ENCODE assay signal across 23 mouse cellular contexts in the genomic region with DNA sequence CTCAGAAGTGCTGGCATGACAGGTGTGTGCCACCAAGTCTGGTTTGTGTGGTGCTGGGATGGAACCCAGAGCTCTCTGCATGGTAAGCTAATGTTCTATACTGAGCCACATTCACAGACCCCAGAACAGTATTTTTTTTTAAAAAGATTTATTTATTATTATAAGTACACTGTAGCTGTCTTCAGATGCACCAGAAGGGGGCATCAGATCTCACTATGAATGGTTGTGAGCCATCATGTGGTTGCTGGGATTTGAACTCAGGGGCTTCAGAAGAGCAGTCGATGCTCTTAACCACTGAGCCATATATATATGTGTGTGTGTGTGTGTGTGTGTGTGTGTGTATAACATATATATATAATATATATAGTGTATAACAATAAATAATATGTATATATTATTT. TPM values are rescaled to one million over a fixed set of nuclear protein-coding genes. Genes with fewer than 3 reads are reported as not detected.
A peak's percentile ranks its signal among the peaks of the same experiment; 100 is the strongest.
DNase-seq lines count a peak whose midpoint lies in the region; ATAC-seq and TF ChIP-seq lines count a peak whose summit lies in the region.
"Had no signal": no experiment of that assay in that cellular context is flagged by ENCODE, and none has a peak within 500 bp of the region (broad histone marks: within the 10 kb centered on the region; RNA-seq: fewer than 3 reads in every experiment).

No protein-coding gene starts in this region.

- no peak overlapping the region for H3K4me3 ChIP-seq in embryonic facial prominence, embryonic 11.5 days (ENCODE audit: low read depth, low read length)
- no peak overlapping the region for H3K4me3 ChIP-seq in embryonic facial prominence, embryonic 10.5 days
- H3K4me3 ChIP-seq in liver, adult 2 months (ENCODE audit: insufficient read depth, low read depth, low read length) = no peak overlapping the region
- H3K4me3 ChIP-seq in E14TG2a.4 (replicated peaks; ENCODE audit: low read length) = no peak overlapping the region
- H3K4me3 ChIP-seq: hindbrain, embryonic 12.5 days; neural tube, embryonic 15.5 days had no signal

- H3K9ac ChIP-seq in embryonic facial prominence, embryonic 11.5 days (replicated peaks; ENCODE audit: low read length) = no peak overlapping the region
- no peak overlapping the region for H3K9ac ChIP-seq in liver, adult 2 months (ENCODE audit: low read depth, low read length)
- H3K9ac ChIP-seq: embryonic facial prominence, embryonic 15.5 days; heart, embryonic 15.5 days; hindbrain, embryonic 12.5 days; limb, embryonic 13.5 days; lung, embryonic 15.5 days; neural tube, embryonic 15.5 days had no signal

- H3K9me3 ChIP-seq in embryonic facial prominence, embryonic 11.5 days (replicated peaks; ENCODE audit: control insufficient read depth, low read length) = no peaks in the 10 kb centered on the region
- H3K9me3 ChIP-seq in embryonic facial prominence, embryonic 10.5 days = no peaks in the 10 kb centered on the region
- H3K9me3 ChIP-seq in E14TG2a.4 (ENCODE audit: low read length) = no peaks in the 10 kb centered on the region
- H3K9me3 ChIP-seq: embryonic facial prominence, embryonic 15.5 days; heart, embryonic 15.5 days; hindbrain, embryonic 12.5 days; limb, embryonic 13.5 days; lung, embryonic 15.5 days; neural tube, embryonic 15.5 days had no signal

- H3K4me1 ChIP-seq in embryonic facial prominence, embryonic 11.5 days (ENCODE audit: control insufficient read depth, insufficient read depth, low read length) = no peaks in the 10 kb centered on the region
- H3K4me1 ChIP-seq in embryonic facial prominence, embryonic 10.5 days = peaks cover 9% of the 10 kb centered on the region
- peaks cover 27% of the 10 kb centered on the region for H3K4me1 ChIP-seq in liver, adult 2 months (ENCODE audit: control insufficient read depth, insufficient read depth, low read length)
- H3K4me1 ChIP-seq in E14TG2a.4 (replicated peaks; ENCODE audit: low read depth, low read length) = peaks cover 19% of the 10 kb centered on the region

- no peaks in the 10 kb centered on the region for H3K36me3 ChIP-seq in embryonic facial prominence, embryonic 11.5 days (replicated peaks; ENCODE audit: control insufficient read depth, insufficient read depth, low read depth, low read length)
- H3K36me3 ChIP-seq in embryonic facial prominence, embryonic 10.5 days (replicated peaks) = no peaks in the 10 kb centered on the region
- 0 out of 2 replicates have a peak, but pooled peaks cover 2% of the 10 kb centered on the region for H3K36me3 ChIP-seq in liver, adult 2 months (ENCODE audit: control insufficient read depth, insufficient read depth, low read length)
- no peaks in the 10 kb centered on the region for H3K36me3 ChIP-seq in E14TG2a.4 (ENCODE audit: insufficient read depth, low read length)
- H3K36me3 ChIP-seq: embryonic facial prominence, embryonic 15.5 days; heart, embryonic 15.5 days; hindbrain, embryonic 12.5 days; limb, embryonic 13.5 days; lung, embryonic 15.5 days; neural tube, embryonic 15.5 days had no signal

- no peak for TF ChIP-seq POLR2A in liver, adult 2 months (IDR thresholded peaks at IDR 0.05; ENCODE audit: extremely low read depth, insufficient read depth, low read length)

- no peak for ATAC-seq in embryonic facial prominence, embryonic 11.5 days (replicated peaks; ENCODE audit: insufficient number of reproducible peaks, low FRiP score, low TSS enrichment, low read depth)

- H3K4me2 ChIP-seq in embryonic facial prominence, embryonic 11.5 days (ENCODE audit: low read depth, low read length) = no peak overlapping the region

- H3K27ac ChIP-seq in embryonic facial prominence, embryonic 11.5 days (replicated peaks; ENCODE audit: low read depth, low read length) = no peak overlapping the region
- H3K27ac ChIP-seq in embryonic facial prominence, embryonic 10.5 days (replicated peaks) = no peak overlapping the region
- peak overlapping the region; percentile 98 for H3K27ac ChIP-seq in liver, adult 2 months (replicated peaks; ENCODE audit: insufficient read depth, low read depth, low read length)
- H3K27ac ChIP-seq: embryonic facial prominence, embryonic 15.5 days; heart, embryonic 15.5 days; limb, embryonic 13.5 days; lung, embryonic 15.5 days had no signal

- 86% methylated on average over 1 of the region's 1 CpGs for WGBS in embryonic facial prominence, embryonic 11.5 days
- 89% methylated on average over 1 of the region's 1 CpGs for WGBS in embryonic facial prominence, embryonic 10.5 days
- WGBS in liver, adult 2 months = 93% methylated on average over 1 of the region's 1 CpGs

- peak; percentile 15 for DNase-seq in embryonic facial prominence, embryonic 11.5 days (ENCODE audit: low spot score)
- no peak for DNase-seq in embryonic facial prominence, embryonic 10.5 days (ENCODE audit: low spot score)
- no peak for DNase-seq in liver, adult 2 months (ENCODE audit: extremely low read depth, low read depth, low spot score)
- no peak for DNase-seq in liver
- DNase-seq in naive thymus-derived CD4-positive, alpha-beta T cell, adult 2 months (ENCODE audit: low read depth) = peak; percentile 29
- DNase-seq in adrenal gland, adult 18-20 months (ENCODE audit: low spot score in 2 of 2) = no peak
- DNase-seq in gastrocnemius, postnatal 25 days = no peak
- DNase-seq: cerebellum, adult 18-20 months; kidney, adult 2 months; kidney, postnatal 4 days; layer of hippocampus, postnatal 36 days; retina, postnatal 1 day; thymus, postnatal 14 days had no signal

- peaks cover 4% of the 10 kb centered on the region; the same call in 1 of the 2 replicates for H3K79me2 ChIP-seq in liver, adult 2 months (ENCODE audit: control insufficient read depth, insufficient read depth, low read length)

- TF ChIP-seq CTCF in liver, adult 2 months (IDR thresholded peaks at IDR 0.05; ENCODE audit: low read depth, low read length) = no peak
- 0 out of 2 replicates have a peak, but pooled peaks have one; percentile 10 for TF ChIP-seq CTCF in E14TG2a.4 (conservative IDR thresholded peaks at IDR 0.05; ENCODE audit: low read length)

- H3K27me3 ChIP-seq in embryonic facial prominence, embryonic 11.5 days (ENCODE audit: control insufficient read depth, insufficient read depth, low read length) = no peaks in the 10 kb centered on the region
- no peaks in the 10 kb centered on the region for H3K27me3 ChIP-seq in embryonic facial prominence, embryonic 10.5 days (replicated peaks; ENCODE audit: low read depth, poor library complexity, severe bottlenecking)
- no peaks in the 10 kb centered on the region for H3K27me3 ChIP-seq in liver, adult 2 months (ENCODE audit: control insufficient read depth, insufficient read depth, low read length)
- H3K27me3 ChIP-seq in E14TG2a.4 (ENCODE audit: insufficient read depth, low read length) = no peaks in the 10 kb centered on the region
- H3K27me3 ChIP-seq: embryonic facial prominence, embryonic 15.5 days; heart, embryonic 15.5 days; hindbrain, embryonic 12.5 days; limb, embryonic 13.5 days; lung, embryonic 15.5 days; neural tube, embryonic 15.5 days had no signal

RNA-seq across cellular contexts. Expression of gene Pex11g, which starts 1.4 kb away (rescaled TPM):
- 2.1 TPM in 2 replicates for polyA plus RNA-seq in embryonic facial prominence, embryonic 11.5 days (2014; fragmentation: Nextera tagmentation; extraction: Ambion mirVana)
- 4.1 and 4.8 TPM in 2 replicates for polyA plus RNA-seq in embryonic facial prominence, embryonic 10.5 days (2016; fragmentation: Nextera tagmentation; extraction: Ambion mirVana)
- 23.0 and 27.8 TPM in 2 replicates for total RNA-seq in liver, adult 2 months (2014; rRNA removed)
- polyA plus RNA-seq in liver, adult 2 months (2012; rRNA removed) = 51.2 and 52.4 TPM in 2 replicates
- total RNA-seq in adrenal gland, adult 18-20 months (2021) = 1 to 10 TPM; 5.9 to 9.8 TPM
- 1 to 10 TPM; 2.5 to 3.1 TPM for total RNA-seq in gastrocnemius, postnatal 25 days (2021)

RNA-seq across cellular contexts. Expression of gene Tex45, which starts 1.8 kb away (rescaled TPM):
- polyA plus RNA-seq in embryonic facial prominence, embryonic 11.5 days (2014; fragmentation: Nextera tagmentation; extraction: Ambion mirVana) = 0.14 TPM in 1 of 2 replicates, not detected in the other
- polyA plus RNA-seq in embryonic facial prominence, embryonic 10.5 days (2016; fragmentation: Nextera tagmentation; extraction: Ambion mirVana) = 0.10 TPM in 1 of 2 replicates, not detected in the other
- total RNA-seq in liver, adult 2 months (2014; rRNA removed) = 0.07 TPM in 1 of 2 replicates, not detected in the other
- 0.28 TPM in 1 of 2 replicates, not detected in the other for polyA plus RNA-seq in liver, adult 2 months (2012; rRNA removed)
- total RNA-seq in adrenal gland, adult 18-20 months (2021) = not detected
- total RNA-seq in gastrocnemius, postnatal 25 days (2021) = not detected
- total RNA-seq: granulocyte monocyte progenitor cell, adult 5-6 weeks had no signal
- polyA plus RNA-seq: C2C12; embryonic facial prominence, embryonic 15.5 days; heart, embryonic 15.5 days; hindbrain, embryonic 12.5 days; limb, embryonic 13.5 days; lung, embryonic 15.5 days; stomach, embryonic 14.5 days had no signal

RNA-seq across cellular contexts. Expression of gene Zfp358, which starts 24.1 kb away (rescaled TPM):
- polyA plus RNA-seq in embryonic facial prominence, embryonic 11.5 days (2014; fragmentation: Nextera tagmentation; extraction: Ambion mirVana) = 29.0 and 29.9 TPM in 2 replicates
- 68.4 and 70.8 TPM in 2 replicates for polyA plus RNA-seq in embryonic facial prominence, embryonic 10.5 days (2016; fragmentation: Nextera tagmentation; extraction: Ambion mirVana)
- 2.7 and 4.4 TPM in 2 replicates for total RNA-seq in liver, adult 2 months (2014; rRNA removed)
- 20.8 and 25.9 TPM in 2 replicates for polyA plus RNA-seq in liver, adult 2 months (2012; rRNA removed)
- total RNA-seq in adrenal gland, adult 18-20 months (2021) = 10 to 100 TPM; 17.5 to 20.5 TPM
- total RNA-seq in gastrocnemius, postnatal 25 days (2021) = 10 to 100 TPM; 24.2 to 24.6 TPM

RNA-seq across cellular contexts. Expression of gene Mcoln1, which starts 31.4 kb away (rescaled TPM):
- 43.1 and 43.6 TPM in 2 replicates for polyA plus RNA-seq in embryonic facial prominence, embryonic 11.5 days (2014; fragmentation: Nextera tagmentation; extraction: Ambion mirVana)
- 63.2 and 65.0 TPM in 2 replicates for polyA plus RNA-seq in embryonic facial prominence, embryonic 10.5 days (2016; fragmentation: Nextera tagmentation; extraction: Ambion mirVana)
- 38.1 and 44.2 TPM in 2 replicates for total RNA-seq in liver, adult 2 months (2014; rRNA removed)
- polyA plus RNA-seq in liver, adult 2 months (2012; rRNA removed) = 210 and 227 TPM in 2 replicates
- 10 to 100 TPM; 40.9 to 42.8 TPM for total RNA-seq in adrenal gland, adult 18-20 months (2021)
- total RNA-seq in gastrocnemius, postnatal 25 days (2021) = 10 to 100 TPM; 18.6 to 20.4 TPM

RNA-seq across cellular contexts. Expression of gene Pnpla6, which starts 46.3 kb away (rescaled TPM):
- 13.6 and 17.5 TPM in 2 replicates for polyA plus RNA-seq in embryonic facial prominence, embryonic 11.5 days (2014; fragmentation: Nextera tagmentation; extraction: Ambion mirVana)
- 20.7 and 24.8 TPM in 2 replicates for polyA plus RNA-seq in embryonic facial prominence, embryonic 10.5 days (2016; fragmentation: Nextera tagmentation; extraction: Ambion mirVana)
- total RNA-seq in liver, adult 2 months (2014; rRNA removed) = 14.4 and 15.9 TPM in 2 replicates
- polyA plus RNA-seq in liver, adult 2 months (2012; rRNA removed) = 25.8 and 36.5 TPM in 2 replicates
- 10 to 100 TPM; 37.4 to 40.7 TPM for total RNA-seq in adrenal gland, adult 18-20 months (2021)
- total RNA-seq in gastrocnemius, postnatal 25 days (2021) = 10 to 100 TPM in 1 of 2 experiments, 1 to 10 TPM in 1; 8.3 to 11.8 TPM

Comparison
In these comparisons a context has a peak if more than half of its experiments do, and no peak if none do; other contexts are left out.
1. DNase-seq: peak in embryonic facial prominence, embryonic 11.5 days (single experiment) and naive thymus-derived CD4-positive, alpha-beta T cell, adult 2 months (single experiment); none in embryonic facial prominence, embryonic 10.5 days (single experiment), liver, adult 2 months (single experiment), liver (single experiment), adrenal gland, adult 18-20 months (0 of 2) and gastrocnemius, postnatal 25 days (single experiment).